Mouse (Mus musculus) myocyte (in vitro differentiated cells): ENCODE measurements around the gene Helt. TPM values are rescaled to one million over a fixed set of nuclear protein-coding genes. Genes with fewer than 3 reads are reported as not detected.
A peak's percentile ranks its signal among the peaks of the same experiment; 100 is the strongest.

Experiments
- H3K27me3 ChIP-seq: one replicate; pipeline ENCODE4 v1.6.1; 2011; ENCODE audit not compliant: control insufficient read depth, insufficient read depth, insufficient read length
- H3K36me3 ChIP-seq: one replicate; pipeline ENCODE4 v1.6.1; 2011; ENCODE audit not compliant: control insufficient read depth, insufficient read depth
- H3K4me2 ChIP-seq: one replicate; pipeline ENCODE4 v1.6.1; 2011; ENCODE audit warnings: low read depth, control low read depth
- H3K4me3 ChIP-seq: one replicate; pipeline ENCODE4 v1.5.1; 2011; ENCODE audit warnings: mild to moderate bottlenecking, control low read depth, moderate library complexity
- H3K79me2 ChIP-seq: one replicate; pipeline ENCODE4 v1.6.1; 2011; ENCODE audit not compliant: control insufficient read depth, insufficient read depth
- H3ac ChIP-seq: one replicate; pipeline ENCODE4 v1.6.1; 2011; ENCODE audit not compliant: control insufficient read depth, insufficient read length
- CEBPB ChIP-seq: IDR thresholded peaks from 2 replicates; pipeline ENCODE4 v1.6.1; 2011; ENCODE audit warnings: mild to moderate bottlenecking, moderate library complexity; ENCODE audit not compliant: poor library complexity, insufficient read depth, severe bottlenecking
- E2F4 ChIP-seq: IDR thresholded peaks from one replicate; pipeline ENCODE4 v1.6.1; 2011; ENCODE audit warnings: mild to moderate bottlenecking, control low read depth, moderate library complexity; ENCODE audit not compliant: insufficient read depth
- MAX ChIP-seq: IDR thresholded peaks from one replicate; pipeline ENCODE4 v1.6.1; 2011; ENCODE audit warnings: low read depth, mild to moderate bottlenecking, control low read depth
- MYOD1 ChIP-seq, 3 experiments: IDR thresholded peaks; one replicate each; pipeline ENCODE4 v1.6.1; 2011; ENCODE audit warnings: control low read depth in 2 of 3, low read depth in 2 of 3, mild to moderate bottlenecking in 2 of 3, moderate library complexity in 1 of 3; ENCODE audit not compliant: insufficient read length in 2 of 3, control insufficient read depth in 1 of 3
- MYOG ChIP-seq, 3 experiments: IDR thresholded peaks; one replicate each; pipeline ENCODE4 v1.6.1; 2011; ENCODE audit warnings: control low read depth in 2 of 3, low read depth in 2 of 3, mild to moderate bottlenecking in 2 of 3; ENCODE audit not compliant: insufficient read length in 2 of 3, control insufficient read depth in 1 of 3, insufficient read depth in 1 of 3
- POLR2A ChIP-seq: IDR thresholded peaks from one replicate; pipeline ENCODE4 v1.6.1; 2011; ENCODE audit warnings: low read depth, mild to moderate bottlenecking, control low read depth, moderate library complexity; ENCODE audit not compliant: insufficient read length
- POLR2AphosphoS2 ChIP-seq: IDR thresholded peaks from one replicate; pipeline ENCODE4 v1.6.1; 2011; ENCODE audit warnings: low read depth, control low read depth; ENCODE audit not compliant: insufficient read length
- REST ChIP-seq: IDR thresholded peaks from one replicate; pipeline ENCODE4 v1.6.1; 2011; ENCODE audit warnings: mild to moderate bottlenecking, control low read depth, moderate library complexity; ENCODE audit not compliant: insufficient read depth, insufficient read length
- SRF ChIP-seq: IDR thresholded peaks from one replicate; pipeline ENCODE4 v1.6.1; 2011; ENCODE audit warnings: low read depth; ENCODE audit not compliant: control insufficient read depth, insufficient read length
- TCF12 ChIP-seq: IDR thresholded peaks from one replicate; pipeline ENCODE4 v1.6.1; 2011; ENCODE audit warnings: mild to moderate bottlenecking, control low read depth; ENCODE audit not compliant: poor library complexity, insufficient read depth, severe bottlenecking
- USF1 ChIP-seq: IDR thresholded peaks from one replicate; pipeline ENCODE4 v1.6.1; 2011; ENCODE audit warnings: low read depth, mild to moderate bottlenecking, control low read depth, moderate library complexity
- polyA plus RNA-seq: library from polyadenylated mRNA; unstranded; fragments of >200 nt; fragmentation: generic; extraction: Trizol; gene quantifications from one replicate; pipeline ENCODE4 v1.2.1, GENCODE M21; 2012; ENCODE audit warnings: missing spikeins

Gene Helt
- polyA plus RNA-seq, 1 experiment, result not detected

- Histone ChIP-seq H3K79me2 (no peaks in the 10 kb centered on the region), H3K4me2 (no peak overlapping the region), H3K4me3 (no peak overlapping the region), H3ac (no peak overlapping the region), H3K36me3 (no peaks in the 10 kb centered on the region), H3K27me3 (peaks cover 5% of the 10 kb centered on the region)
- TF ChIP-seq USF1, result no peak
- no peak for TF ChIP-seq POLR2AphosphoS2
- no peak for TF ChIP-seq MYOG (IDR thresholded peaks at IDR 0.05; ENCODE audit: control insufficient read depth in 1 of 3, insufficient read depth in 1 of 3, insufficient read length in 2 of 3, low read depth in 2 of 3)
- TF ChIP-seq MYOD1 (IDR thresholded peaks at IDR 0.05; ENCODE audit: control insufficient read depth in 1 of 3, insufficient read length in 2 of 3, low read depth in 2 of 3), result no peak
- no peak for TF ChIP-seq CEBPB
- no peak for TF ChIP-seq MAX
- TF ChIP-seq SRF, result no peak
- TF ChIP-seq TCF12, result no peak
- TF ChIP-seq REST, result no peak
- no peak for TF ChIP-seq E2F4
Observed at GRCm38 (mm10) chr8:46251561-46251960, 42.9 kb downstream of the Helt start.

- H3K79me2 ChIP-seq, result no peaks in the 10 kb centered on the region
- H3K4me2 ChIP-seq, result no peak overlapping the region
- no peak for TF ChIP-seq CEBPB
- TF ChIP-seq TCF12, result no peak
- TF ChIP-seq POLR2A, result no peak
Observed at GRCm38 (mm10) chr8:46246346-46246745, 48.1 kb downstream of the Helt start.

GRCm38 (mm10) chr8:46242946-46243345, 51.5 kb downstream of the Helt start:
- peaks cover 18% of the 10 kb centered on the region for H3K27me3 ChIP-seq
- H3K79me2 ChIP-seq, result no peaks in the 10 kb centered on the region
- H3K4me2 ChIP-seq, result no peak overlapping the region
- TF ChIP-seq MYOG (IDR thresholded peaks at IDR 0.05; ENCODE audit: control insufficient read depth in 1 of 3, insufficient read depth in 1 of 3, insufficient read length in 2 of 3, low read depth in 2 of 3), result peak in 1 of 3 experiments; percentile 35
- no peak for TF ChIP-seq MYOD1 (IDR thresholded peaks at IDR 0.05; ENCODE audit: control insufficient read depth in 1 of 3, insufficient read length in 2 of 3, low read depth in 2 of 3)
- H3ac ChIP-seq, result no peak overlapping the region
- H3K4me3 ChIP-seq, result no peak overlapping the region
- no peaks in the 10 kb centered on the region for H3K36me3 ChIP-seq

More at GRCm38 (mm10) chr8:46246346-46246745, 48.1 kb downstream of the Helt start:
- no peak overlapping the region for H3ac ChIP-seq
- peaks cover 12% of the 10 kb centered on the region for H3K27me3 ChIP-seq
- H3K36me3 ChIP-seq, result no peaks in the 10 kb centered on the region
- no peak overlapping the region for H3K4me3 ChIP-seq

Other genes with a start within 250 kb of the Helt start
- 2.9 TPM for gene Cfap97, start 142.9 kb downstream of the Helt start, polyA plus RNA-seq
- gene Snx25, start 142.5 kb downstream of the Helt start, polyA plus RNA-seq, result 4.4 TPM
- gene Slc25a4, start 83.4 kb downstream of the Helt start, polyA plus RNA-seq, result 368 TPM
- 12.7 TPM for gene Acsl1, start 176.4 kb upstream of the Helt start, polyA plus RNA-seq